Mouse (Mus musculus) induced T-regulatory cell, adult 2 months (primary cell): ENCODE measurements around the gene Cbfa2t3.
A peak's percentile ranks its signal among the peaks of the same experiment; 100 is the strongest.

ENCODE experiments used
- DNase-seq: peaks from one replicate; pipeline ENCODE4 v3.0.0-alpha.2; 2012; ENCODE audit warnings: low read depth

Cbfa2t3 gene

DNA sequence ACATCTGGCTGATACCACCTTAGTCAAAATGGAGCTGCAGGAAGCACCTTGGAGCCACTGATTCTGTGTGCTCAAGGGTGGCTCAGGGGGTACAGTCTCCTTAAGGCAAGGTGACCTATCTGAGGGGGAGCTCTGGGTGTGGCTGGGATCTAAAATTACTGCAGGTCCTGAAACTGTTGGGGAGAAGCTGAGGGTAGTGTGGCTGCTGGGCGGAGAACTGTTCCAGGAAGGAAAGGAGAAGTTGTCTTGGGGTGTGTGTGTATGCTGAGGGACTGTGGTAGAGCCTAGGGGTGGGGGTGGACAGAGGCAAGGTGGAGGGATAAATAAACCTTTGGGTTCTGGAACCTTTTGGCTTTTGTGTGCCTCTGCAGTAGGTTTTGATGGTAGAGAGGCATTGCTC, 9.6 kb downstream of the Cbfa2t3 start:
- DNase-seq = no peak

DNA sequence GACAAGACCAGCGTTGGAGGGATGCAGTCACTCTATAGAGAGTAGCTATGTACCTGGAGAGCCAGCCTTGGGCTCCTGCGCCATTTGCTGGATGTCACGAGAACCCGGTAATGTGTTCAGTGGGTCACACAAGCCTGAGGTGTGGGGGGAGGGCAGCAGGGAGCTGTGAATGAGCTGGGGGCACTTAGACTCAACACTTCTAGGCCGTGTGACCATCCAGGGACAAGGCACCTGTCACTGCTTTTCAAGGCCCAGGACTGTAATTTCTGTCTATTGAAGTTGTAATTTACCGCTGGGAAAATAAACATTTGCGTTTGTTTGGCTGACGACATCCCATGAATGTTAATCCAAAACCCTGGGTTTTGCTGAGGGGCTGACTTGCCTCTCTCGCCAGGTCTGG, 12.0 kb downstream of the Cbfa2t3 start:
- DNase-seq = no peak

DNA sequence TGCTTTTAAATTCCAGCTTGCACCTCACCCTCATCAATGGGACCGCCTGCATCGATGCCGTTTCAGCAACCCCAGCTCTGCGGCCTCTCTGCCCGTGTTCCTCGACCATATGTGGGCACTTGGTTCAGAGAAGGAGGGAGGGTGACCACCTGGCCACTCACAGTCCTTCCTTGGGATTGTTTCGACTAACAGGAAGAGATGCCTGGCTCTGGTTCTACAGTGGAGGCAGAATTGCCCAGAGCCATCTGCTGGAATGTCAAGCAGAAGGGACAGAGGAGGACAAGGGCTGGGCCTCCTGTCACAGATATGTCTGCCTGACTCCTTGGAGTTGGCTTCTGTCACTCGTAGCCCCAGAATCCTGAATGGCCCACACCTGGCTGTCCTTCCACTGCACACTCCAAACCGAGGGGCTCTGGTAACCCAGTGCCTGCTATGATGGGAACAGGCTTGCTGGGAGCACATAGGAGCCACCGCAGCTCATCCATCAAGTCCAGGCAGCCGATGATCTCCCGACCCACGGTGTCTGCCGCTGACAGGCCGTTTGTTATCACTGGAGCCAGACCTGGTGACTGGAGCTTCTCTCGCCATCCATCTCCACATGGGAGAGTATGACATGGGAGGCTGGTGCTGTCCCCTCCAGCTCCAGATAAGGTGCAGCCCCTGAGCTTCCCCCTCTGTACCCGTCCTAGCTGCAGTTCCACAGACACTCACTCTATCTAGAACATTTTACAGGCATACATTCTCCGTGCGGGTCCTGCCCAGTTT, 13.6 kb downstream of the Cbfa2t3 start:
- DNase-seq = no peak

DNA sequence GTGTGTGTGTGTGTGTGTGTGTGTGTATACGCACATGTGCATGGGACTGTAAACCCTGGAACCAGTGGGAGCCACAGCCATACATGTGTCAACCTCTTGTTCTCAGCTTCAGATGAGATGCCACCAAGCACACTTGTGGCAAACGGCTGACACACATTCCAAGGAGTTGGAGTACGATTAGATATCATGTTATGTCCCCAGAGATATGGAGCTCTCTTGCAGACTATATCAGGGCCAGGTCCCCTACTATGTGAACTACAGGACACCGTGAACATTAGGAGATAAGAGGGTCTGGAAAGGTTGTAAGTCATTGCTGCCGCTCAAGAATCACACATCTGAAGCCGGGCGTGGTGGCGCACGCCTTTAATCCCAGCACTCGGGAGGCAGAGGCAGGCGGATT, 16.1 kb downstream of the Cbfa2t3 start:
- DNase-seq = no peak

DNA sequence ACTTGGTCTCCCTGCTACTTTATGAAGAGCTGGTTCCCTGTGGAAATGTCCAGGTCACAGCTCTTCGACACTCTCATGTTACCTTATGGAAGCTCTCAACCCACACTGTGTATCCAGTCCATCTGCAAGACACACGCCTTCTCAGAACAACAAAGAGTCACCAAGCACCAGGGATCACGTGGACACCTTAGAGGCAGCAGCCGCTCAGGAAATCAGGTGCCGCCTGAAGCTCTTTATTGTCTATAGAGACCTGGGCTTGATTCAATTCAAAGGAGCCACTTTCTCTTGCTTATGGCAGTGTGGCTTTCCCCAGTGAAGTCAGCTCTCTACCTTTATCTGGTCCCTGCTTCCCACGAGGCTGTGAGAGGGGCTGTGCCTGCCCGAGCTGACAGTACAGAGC, 18.7 kb downstream of the Cbfa2t3 start:
- DNase-seq = no peak

DNA sequence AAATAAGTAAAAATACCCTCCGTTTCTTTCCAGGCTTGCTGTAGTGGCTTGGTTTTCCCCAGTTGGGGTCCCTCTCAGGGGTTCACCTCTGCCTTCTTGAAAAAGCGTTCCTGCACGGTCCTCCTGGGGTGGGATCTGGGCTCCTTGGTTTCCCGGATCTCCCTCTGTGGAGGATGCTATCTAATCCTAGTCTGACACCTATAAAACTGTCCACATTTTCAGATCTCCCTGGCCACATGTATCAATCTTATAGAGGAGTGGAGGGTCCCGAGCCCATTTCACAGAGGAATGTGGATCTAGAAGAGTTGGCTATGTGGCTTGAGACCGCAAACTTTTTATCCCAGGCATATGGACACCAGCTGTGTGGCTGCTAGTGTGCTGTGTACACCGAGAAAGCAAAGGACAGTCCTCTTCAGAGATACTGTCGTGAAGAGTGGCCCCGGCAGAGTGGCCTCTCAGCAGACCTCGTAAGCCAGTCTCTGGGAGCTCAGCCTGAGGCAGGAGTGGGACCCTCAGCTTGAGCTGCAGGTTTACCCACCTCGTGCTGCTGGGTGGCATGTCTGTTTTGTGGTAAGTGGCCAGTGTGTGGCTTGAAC, 19.5 kb downstream of the Cbfa2t3 start:
- DNase-seq = no peak

DNA sequence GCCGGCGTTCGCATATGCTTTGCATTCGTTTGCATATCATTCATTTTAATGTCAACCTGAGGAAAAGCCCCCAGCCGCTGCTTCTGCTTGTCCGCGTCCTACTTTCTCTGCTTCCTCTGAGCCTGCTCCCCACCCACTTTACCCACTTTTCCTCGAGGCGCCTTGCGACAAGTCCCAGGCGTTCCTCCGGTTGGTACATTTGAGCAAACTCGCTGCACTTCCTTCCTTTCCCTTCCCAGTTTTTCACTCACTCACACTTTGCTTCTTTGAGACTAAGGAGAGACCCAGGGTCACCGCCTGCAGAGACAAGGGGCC, 20.1 kb downstream of the Cbfa2t3 start:
- no peak for DNase-seq

DNA sequence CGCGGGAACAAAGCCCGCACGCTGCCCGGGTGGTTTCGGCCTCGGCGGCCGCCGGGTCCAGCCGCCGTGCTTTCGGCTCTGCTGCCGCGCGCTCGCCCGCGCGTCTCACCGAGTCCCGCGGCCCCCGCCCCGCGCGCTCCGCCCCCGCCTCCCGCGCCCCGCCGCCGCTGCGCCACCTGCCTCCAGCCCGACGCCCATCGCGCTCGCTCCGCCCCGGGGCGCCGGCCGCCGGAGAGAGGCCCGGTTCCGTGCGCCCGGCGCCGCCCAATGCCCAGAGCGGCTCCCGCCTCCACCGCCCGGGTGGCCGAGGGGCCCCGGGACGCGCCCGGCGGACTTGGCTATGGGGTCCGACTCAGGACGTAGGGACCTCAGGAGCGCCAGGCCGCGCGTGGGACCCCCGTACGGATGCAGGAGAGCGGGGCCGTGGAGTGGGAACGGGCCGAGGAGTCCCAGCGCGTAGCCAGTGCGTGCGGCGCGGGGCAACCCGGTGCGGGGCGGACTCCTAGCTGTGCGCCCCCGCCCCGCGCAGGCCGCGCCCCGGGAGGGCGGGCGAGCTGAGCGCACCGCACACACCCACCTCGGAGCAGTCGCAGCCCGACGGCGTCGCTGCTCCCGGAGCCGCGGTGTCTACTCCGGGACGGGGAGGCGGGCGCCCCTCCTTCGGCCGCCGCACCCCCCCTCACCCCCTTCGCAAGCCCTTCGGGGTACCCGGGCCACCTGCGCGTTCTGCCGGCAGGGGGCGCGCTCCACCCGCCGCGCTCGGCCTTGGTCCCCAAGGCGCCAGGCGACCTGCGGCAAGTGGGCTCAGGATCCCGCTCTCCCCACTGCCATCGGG, 20.6 kb downstream of the Cbfa2t3 start:
- peak; percentile 76 for DNase-seq

DNA sequence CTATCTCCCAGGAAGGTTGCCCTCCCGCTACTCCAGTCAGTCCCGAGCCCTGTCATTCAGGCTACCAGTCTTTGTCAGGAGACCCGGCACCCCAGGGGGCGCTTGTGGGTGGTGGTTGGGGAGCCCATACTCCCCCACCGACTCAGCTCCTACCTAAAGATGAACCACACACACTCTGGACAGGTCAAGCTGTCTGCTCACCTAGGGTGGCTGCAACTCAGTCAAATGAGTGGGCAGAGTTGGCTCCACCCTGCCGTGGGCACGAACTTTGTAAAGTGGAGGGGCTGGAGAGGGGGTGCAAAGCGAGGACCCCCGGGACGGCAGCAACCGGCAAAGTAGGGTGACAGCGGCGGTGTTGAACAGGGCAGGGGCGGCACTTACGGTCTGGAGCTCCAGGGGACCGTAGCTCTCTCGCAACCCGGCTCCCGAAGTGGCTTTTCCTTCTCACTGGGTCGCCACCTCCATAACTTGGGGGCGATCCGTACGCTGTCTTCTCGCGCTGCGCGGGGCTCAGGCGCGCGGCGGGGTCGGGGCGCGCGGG, 21.4 kb downstream of the Cbfa2t3 start:
- DNase-seq = peak; percentile 26

DNA sequence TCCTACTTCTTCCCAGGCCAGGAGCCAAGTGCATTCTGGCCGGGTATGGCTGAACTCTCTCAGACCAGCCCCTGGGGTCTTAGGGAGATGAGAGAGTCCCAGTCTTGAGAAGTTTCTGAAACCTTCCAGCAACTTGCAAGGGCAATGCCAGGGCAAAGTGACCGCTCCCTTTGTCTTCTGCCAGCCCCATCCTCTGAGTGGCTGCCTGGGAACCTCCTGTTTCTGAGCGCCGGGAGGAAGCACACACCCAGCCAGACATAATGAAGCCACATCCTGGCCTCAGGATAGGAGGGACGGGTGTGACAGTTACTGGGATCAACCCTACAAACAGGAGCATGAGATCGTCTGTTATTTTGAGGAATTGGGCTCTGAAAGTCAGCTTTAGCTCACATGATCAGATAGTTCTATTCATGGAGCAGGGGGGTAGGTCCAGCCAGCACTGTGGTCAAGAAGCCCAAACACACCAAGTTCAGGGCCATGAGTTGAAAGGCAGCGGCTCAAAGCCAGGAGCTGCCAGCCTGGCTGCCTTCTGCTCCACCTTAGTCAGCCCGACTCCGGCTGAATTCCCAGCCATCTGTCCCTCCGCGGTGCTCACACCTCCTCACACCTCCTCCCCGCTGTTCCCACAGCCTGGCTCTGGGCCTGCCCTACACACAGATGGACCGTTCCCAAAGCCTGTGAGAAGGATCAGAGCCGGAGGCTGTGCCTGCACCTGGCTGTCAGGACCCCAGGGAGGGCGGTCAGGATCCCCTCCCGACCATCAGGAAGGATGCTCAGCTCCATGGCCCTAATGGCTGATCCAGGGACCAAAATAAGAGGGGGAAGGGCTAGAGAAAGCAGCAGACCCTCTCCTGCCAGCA, 22.1 kb downstream of the Cbfa2t3 start:
- peak; percentile 24 for DNase-seq

DNA sequence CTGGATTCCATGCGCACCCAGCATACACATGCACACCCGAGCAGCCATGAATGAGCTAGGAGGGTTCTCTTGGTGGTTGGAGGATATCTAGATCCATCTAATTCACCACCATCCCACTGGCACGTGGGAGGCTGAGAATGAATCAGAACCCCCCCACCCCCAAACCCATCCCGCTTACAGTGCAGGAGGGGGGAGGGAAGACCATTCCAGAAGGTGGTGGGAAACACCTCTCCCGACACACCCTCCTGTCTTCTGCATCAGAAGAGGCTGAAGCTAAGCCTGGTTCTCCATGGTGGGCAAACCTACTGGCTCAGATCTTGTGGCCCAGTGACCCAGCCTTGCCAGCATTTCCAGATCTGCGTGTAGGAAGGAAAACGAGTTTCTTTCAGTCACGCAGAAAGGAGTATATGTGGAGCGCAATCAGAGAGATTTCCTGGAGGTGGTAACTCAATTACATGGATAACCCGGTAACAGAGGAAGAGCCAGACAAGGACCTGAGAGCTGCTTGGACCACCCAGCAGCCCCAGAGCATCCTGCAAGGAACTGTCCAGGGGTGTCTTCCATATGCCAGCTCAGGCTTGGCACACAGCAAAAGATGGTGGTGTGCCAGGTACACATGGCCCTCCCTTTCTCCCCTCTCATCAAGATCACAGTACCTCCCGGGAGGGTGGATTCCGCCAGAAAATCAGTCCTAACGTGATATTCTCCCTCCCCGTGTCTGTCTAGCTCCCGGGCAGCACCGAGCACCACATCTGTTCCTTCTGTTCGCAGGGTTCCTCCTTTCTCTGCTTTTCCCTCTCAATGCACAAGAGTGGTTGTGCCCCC, 23.1 kb downstream of the Cbfa2t3 start:
- DNase-seq = no peak

DNA sequence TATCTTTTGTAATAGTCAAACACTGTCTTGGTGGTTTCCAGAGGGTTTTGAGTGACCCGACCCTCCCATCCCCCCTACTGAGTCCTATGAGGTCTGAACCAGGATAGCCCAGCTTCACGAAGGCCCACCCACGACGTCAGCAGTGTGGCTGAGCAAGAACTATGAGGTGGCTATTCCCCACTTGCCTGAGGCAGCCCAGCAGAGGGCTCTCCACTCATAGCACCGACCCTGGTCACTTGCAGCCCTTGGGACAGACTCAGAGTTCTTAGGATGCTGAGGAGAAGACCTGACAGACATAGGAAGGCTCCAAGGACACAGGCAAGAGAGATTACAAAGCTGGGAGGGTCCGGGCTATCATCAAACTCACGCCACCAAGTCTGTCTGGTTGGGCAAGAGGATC, 23.9 kb downstream of the Cbfa2t3 start:
- no peak for DNase-seq

DNA sequence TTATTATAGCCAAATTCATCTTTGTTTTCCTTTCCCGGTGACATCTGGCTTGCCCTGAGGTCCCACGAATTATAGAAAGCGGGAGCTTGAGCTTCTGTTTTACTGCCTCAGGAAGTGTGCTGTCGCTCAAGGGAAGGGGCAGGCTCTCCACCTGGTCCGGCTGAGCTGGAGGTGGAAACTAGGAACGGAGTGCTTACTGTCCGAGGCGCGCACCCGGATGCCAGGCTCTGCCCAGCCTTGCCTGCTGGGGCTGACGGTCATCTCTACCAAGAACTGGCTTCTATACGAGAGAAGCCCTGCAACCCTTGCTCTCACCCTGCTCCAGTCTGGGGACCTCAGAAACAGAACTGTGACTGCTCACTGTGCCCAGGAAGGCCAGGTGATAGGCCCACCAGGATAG, 24.9 kb downstream of the Cbfa2t3 start:
- no peak for DNase-seq

DNA sequence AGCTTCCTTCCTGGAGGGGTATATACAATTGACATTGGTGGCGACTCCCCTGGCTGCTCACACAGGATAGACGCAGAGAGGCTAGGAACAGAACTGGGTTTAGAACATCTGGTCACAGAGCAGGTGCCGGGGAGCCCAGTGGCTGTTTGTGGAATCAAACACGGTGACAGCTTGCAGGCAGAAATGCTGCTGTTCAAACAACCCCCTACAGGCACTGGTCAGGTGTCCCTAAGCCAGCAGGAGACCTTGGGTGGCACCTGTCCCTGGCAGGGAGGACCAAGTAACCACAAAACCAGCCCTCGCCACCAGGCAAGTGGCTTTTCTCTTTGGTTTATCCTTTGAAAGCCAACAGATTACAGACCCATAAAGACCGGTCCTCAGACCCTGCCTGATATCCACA, 27.0 kb downstream of the Cbfa2t3 start:
- DNase-seq = no peak

DNA sequence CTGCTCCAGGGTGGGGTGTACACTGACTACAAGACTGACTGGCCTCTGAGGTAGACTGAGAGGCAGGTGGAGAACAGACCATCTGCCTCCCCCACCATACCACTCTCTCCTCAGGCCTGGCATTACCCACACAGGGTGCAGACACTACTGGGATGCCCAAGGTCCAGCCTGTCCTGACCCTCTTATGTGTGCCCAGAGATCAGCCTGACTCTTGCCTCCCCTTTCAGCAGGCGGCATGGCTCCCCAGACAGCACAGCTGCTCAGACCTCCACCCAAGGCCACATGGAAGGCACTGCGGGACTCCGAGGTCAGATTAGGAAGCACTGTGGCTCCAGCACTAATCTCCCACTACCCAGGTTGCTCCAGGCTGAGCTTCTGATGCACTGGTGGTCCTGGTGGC, 28.2 kb downstream of the Cbfa2t3 start:
- DNase-seq = no peak

DNA sequence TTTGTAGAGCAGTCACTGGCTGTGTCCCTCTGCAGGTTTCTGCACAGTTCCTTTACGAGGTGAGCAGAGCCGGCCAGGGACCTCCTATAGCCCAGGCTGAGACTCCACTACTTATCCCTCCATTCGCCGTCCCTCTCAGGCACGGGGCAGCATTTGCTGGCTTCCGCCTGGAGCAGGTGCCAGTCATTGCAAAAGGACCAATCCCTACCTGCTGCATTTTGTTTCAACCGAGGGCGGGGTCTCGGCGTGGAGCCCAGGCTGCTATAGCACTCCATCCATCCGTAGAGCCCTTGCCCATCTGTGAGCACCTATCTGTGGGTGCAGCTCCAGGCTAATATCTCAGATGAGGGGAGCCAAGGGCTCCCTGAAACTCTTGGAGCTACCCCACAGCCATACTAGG, 28.9 kb downstream of the Cbfa2t3 start:
- no peak for DNase-seq

DNA sequence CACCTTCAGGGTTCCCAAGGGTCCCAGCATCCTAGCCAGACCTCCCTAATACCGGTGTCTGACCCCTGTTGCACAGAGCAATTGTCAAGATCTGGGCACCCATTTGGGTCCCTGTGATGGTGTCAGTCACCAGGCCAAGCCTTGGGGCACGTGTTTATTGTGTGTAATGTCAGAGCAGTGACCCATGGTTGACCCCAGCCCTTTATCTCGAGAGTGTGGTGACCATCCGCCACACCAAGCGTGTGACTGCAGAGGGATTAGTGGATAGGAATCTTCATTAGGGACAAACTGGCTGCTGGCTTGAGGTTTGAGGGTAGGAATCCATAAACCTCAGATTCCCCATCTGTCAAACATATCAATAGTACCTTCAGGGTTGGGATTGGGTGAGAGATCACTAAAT, 29.5 kb downstream of the Cbfa2t3 start:
- DNase-seq = no peak

DNA sequence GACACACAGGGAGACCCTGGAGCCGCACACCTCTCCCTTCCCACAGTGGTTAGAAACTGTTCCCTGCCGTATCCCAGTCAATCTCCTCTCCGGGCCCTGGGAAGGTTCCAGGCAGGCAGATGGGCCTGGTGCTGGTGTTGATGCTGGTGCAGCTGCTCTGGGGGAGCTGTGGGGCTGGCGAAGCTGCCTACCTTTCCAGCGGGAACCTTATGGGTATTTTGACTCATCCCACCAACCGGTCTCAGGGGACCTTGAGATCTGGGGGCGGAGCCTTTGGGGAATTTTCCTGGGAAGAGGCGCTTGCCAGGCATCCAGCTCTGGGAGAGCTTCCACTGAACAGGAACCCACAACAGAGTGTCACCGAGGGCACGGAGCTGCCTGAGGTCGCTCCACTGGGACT, 31.1 kb downstream of the Cbfa2t3 start:
- DNase-seq = no peak

DNA sequence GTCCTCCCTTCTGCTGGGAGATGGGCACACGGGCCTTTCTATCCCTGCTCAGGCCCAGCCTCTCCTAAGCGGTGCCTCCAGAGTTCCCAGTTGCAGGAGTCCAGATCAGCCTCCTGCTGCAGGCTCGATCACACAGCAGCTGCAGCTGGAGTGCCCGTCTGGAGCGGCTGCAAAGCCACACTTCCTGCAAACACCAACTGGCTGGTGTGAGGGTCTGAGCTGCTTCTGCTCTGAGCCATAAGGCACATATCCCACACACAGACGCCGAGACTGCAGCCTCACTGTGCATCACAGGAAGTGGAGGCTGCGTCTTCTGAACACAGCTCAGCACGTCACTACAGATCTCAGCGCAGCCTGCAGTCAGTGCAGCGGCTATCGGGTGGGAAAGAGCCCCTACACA, 32.1 kb downstream of the Cbfa2t3 start:
- DNase-seq = peak; percentile 25

DNA sequence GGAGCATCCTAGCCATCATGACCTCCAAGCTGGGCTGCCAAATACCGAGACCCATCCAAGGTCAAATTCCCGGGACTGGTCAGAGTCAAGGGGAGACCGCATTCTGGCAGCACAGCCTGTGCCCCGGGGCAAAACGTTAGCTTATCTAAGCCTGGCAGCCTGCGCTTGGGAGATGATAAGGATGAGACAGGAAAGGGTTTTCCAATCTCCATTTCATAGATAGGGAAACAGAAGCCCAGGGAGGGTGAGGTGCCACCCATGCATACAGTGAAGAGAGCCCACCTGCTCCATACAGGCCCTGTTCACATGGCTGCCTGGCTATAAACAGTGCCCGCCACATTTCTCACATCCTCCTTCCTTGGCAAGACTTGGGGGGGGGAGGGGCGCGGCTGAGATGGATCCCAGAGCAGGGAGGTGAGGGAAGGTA, 32.6 kb downstream of the Cbfa2t3 start:
- no peak for DNase-seq

DNA sequence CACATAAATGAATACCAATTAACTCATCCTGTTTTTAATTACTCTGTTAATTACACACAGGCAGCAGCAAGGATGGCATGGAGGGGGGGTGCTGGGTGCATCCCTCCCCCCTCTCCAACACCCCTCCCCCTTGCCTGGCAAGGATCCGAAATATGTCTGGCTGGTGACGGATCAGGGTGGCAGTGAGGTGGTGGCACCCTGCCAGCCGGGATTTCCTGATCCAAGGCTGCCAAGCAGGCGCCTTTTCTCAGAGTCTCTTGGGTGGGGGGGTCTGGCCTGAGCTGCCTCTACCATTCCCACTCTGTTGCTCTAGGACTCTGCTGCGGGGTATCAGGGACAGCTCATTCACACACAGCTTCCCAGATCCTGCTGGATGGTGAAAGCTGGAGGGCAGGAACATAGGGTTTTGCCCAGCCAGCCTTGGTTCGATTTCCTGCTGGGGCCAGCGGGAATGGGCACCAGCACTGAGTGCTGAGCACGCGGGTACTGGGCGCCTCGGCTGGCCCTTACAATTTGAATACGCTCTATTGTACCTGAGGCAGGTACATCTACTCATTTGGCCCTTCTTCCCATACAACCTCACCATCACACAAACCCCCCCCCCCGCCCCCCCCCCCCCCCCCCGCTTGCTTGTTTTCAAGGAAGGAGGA, 33.1 kb downstream of the Cbfa2t3 start:
- no peak for DNase-seq
